Mouse (Mus musculus) kidney, embryonic 16.5 days (tissue): ENCODE data around the gene Olfr457. TPM values are rescaled to one million over a fixed set of nuclear protein-coding genes. Genes with fewer than 3 reads are reported as not detected.

Experiments
- ATAC-seq: fragments of 200-750 bp; cut with Nextera tagmentation; 2 replicates; pipeline ENCODE4 v1.8.0; 2017; ENCODE audit warnings: moderate TSS enrichment; ENCODE audit not compliant: low FRiP score, low TSS enrichment
- H3K27ac ChIP-seq: fragments of 300-500 bp; sonication (generic); 2 replicates; pipeline ENCODE4 v1.5.1; 2014; ENCODE audit warnings: low read length
- H3K27me3 ChIP-seq: fragments of 300-500 bp; sonication (generic); 2 replicates; pipeline ENCODE4 v1.6.1; 2014; ENCODE audit warnings: low read length, control low read depth, mixed read lengths; ENCODE audit not compliant: insufficient read depth
- H3K36me3 ChIP-seq: fragments of 300-500 bp; sonication (generic); 2 replicates; pipeline ENCODE4 v1.6.1; 2014; ENCODE audit warnings: low read length, control low read depth, mixed read lengths; ENCODE audit not compliant: insufficient read depth
- H3K4me1 ChIP-seq: fragments of 300-500 bp; sonication (generic); 2 replicates; pipeline ENCODE4 v1.6.1; 2014; ENCODE audit warnings: low read length, control low read depth, mixed read lengths; ENCODE audit not compliant: insufficient read depth
- H3K4me2 ChIP-seq: fragments of 300-500 bp; sonication (generic); replicated peaks from 2 replicates; pipeline ENCODE4 v1.6.1; 2014; ENCODE audit warnings: low read depth, low read length
- H3K4me3 ChIP-seq: fragments of 300-500 bp; sonication (generic); 2 replicates; pipeline ENCODE4 v1.5.1; 2014; ENCODE audit warnings: mild to moderate bottlenecking, low read length
- H3K9ac ChIP-seq: fragments of 300-500 bp; sonication (generic); replicated peaks from 2 replicates; pipeline ENCODE4 v1.6.1; 2014; ENCODE audit warnings: low read length
- H3K9me3 ChIP-seq: fragments of 300-500 bp; sonication (generic); 2 replicates; pipeline ENCODE4 v1.6.1; 2016; ENCODE audit warnings: low read length, control low read depth
- WGBS: fragments of 180-500 bp; shearing (Covaris S2); extraction: QIAGEN DNeasy Blood & Tissue Kit; methylation state at CpG from one replicate; pipeline ENCODE4 v1.1.7; 2014; 5-methylcytosine and 5-hydroxymethylcytosine counted together
- polyA plus RNA-seq: library from polyadenylated mRNA; unstranded; fragments of >200 nt; fragmentation: Nextera tagmentation; extraction: Ambion mirVana; gene quantifications from 2 replicates; pipeline ENCODE4 v1.2.1, GENCODE M21; 2015

Gene Olfr457
- polyA plus RNA-seq, 1 experiment from 2014 or later: not detected

- 83% methylated on average over 2 of the region's 2 CpGs for WGBS
- H3K4me3 ChIP-seq: no peak overlapping the region
- no peaks in the 10 kb centered on the region for H3K4me1 ChIP-seq
- ATAC-seq: no peak
- no peak overlapping the region for H3K9ac ChIP-seq
- H3K9me3 ChIP-seq: no peaks in the 10 kb centered on the region
- H3K27me3 ChIP-seq: no peaks in the 10 kb centered on the region
- H3K36me3 ChIP-seq: no peaks in the 10 kb centered on the region
- no peak overlapping the region for H3K4me2 ChIP-seq
- no peak overlapping the region for H3K27ac ChIP-seq
These were observed 28.8 kb downstream of the Olfr457 start for GRCm38 (mm10) chr6:42447381-42447780.

- Histone ChIP-seq H3K9ac (no peak overlapping the region), H3K4me1 (no peaks in the 10 kb centered on the region), H3K4me2 (no peak overlapping the region), H3K9me3 (no peaks in the 10 kb centered on the region), H3K27me3 (no peaks in the 10 kb centered on the region), H3K27ac (no peak overlapping the region), H3K36me3 (no peaks in the 10 kb centered on the region), H3K4me3 (no peak overlapping the region)
- ATAC-seq: no peak
- 78% methylated on average over 2 of the region's 2 CpGs for WGBS
These were observed 31.6 kb downstream of the Olfr457 start for GRCm38 (mm10) chr6:42444491-42444890.

- Histone ChIP-seq H3K4me1 (no peaks in the 10 kb centered on the region), H3K27ac (no peak overlapping the region), H3K9me3 (no peaks in the 10 kb centered on the region), H3K36me3 (no peaks in the 10 kb centered on the region), H3K9ac (no peak overlapping the region), H3K4me3 (no peak overlapping the region), H3K4me2 (no peak overlapping the region), H3K27me3 (no peaks in the 10 kb centered on the region)
- no peak for ATAC-seq
- WGBS: 59% methylated on average over 2 of the region's 2 CpGs
These were observed 34.7 kb downstream of the Olfr457 start for GRCm38 (mm10) chr6:42441395-42441794.

- Histone ChIP-seq H3K36me3 (no peaks in the 10 kb centered on the region), H3K4me2 (no peak overlapping the region), H3K9ac (no peak overlapping the region), H3K4me3 (no peak overlapping the region), H3K4me1 (no peaks in the 10 kb centered on the region), H3K9me3 (no peaks in the 10 kb centered on the region), H3K27me3 (no peaks in the 10 kb centered on the region), H3K27ac (no peak overlapping the region)
- no peak for ATAC-seq
- 66% methylated on average over 2 of the region's 2 CpGs for WGBS
These were observed 40.6 kb downstream of the Olfr457 start for GRCm38 (mm10) chr6:42435490-42435889.

- 0 out of 2 replicates have a peak, but pooled peaks have one; percentile 35 for ATAC-seq
- Histone ChIP-seq H3K9me3 (no peaks in the 10 kb centered on the region), H3K27ac (no peak within 1 kb of the TSS), H3K4me2 (no peak within 1 kb of the TSS), H3K9ac (no peak within 1 kb of the TSS), H3K4me3 (no peak within 1 kb of the TSS), H3K27me3 (no peaks in the 10 kb centered on the region), H3K4me1 (no peaks in the 10 kb centered on the region), H3K36me3 (no peaks in the 10 kb centered on the region)
- WGBS: 52% methylated on average over 6 of the region's 6 CpGs
These were observed 41.7 kb downstream of the Olfr457 start, which contains the start of gene Tas2r126 for GRCm38 (mm10) chr6:42434446-42434845. Tas2r126 (plus strand) TSS chr6:42434535.

- Histone ChIP-seq H3K36me3 (no peaks in the 10 kb centered on the region), H3K4me3 (no peak overlapping the region), H3K9me3 (no peaks in the 10 kb centered on the region), H3K4me1 (no peaks in the 10 kb centered on the region), H3K27ac (no peak overlapping the region), H3K4me2 (no peak overlapping the region), H3K9ac (no peak overlapping the region), H3K27me3 (no peaks in the 10 kb centered on the region)
- ATAC-seq: no peak
- WGBS: 69% methylated on average over 2 of the region's 2 CpGs
These were observed 42.6 kb downstream of the Olfr457 start for GRCm38 (mm10) chr6:42433554-42433953.

- Histone ChIP-seq H3K4me3 (no peak overlapping the region), H3K4me2 (no peak overlapping the region), H3K9ac (no peak overlapping the region), H3K36me3 (no peaks in the 10 kb centered on the region), H3K4me1 (no peaks in the 10 kb centered on the region), H3K27ac (no peak overlapping the region), H3K27me3 (no peaks in the 10 kb centered on the region), H3K9me3 (no peaks in the 10 kb centered on the region)
- no peak for ATAC-seq
- 78% methylated on average over 4 of the region's 4 CpGs for WGBS
These were observed 49.8 kb downstream of the Olfr457 start for GRCm38 (mm10) chr6:42426337-42426736.

- no peak for ATAC-seq
- Histone ChIP-seq H3K4me1 (no peaks in the 10 kb centered on the region), H3K9ac (no peak overlapping the region), H3K27ac (no peak overlapping the region), H3K27me3 (no peaks in the 10 kb centered on the region), H3K9me3 (no peaks in the 10 kb centered on the region), H3K4me3 (no peak overlapping the region), H3K36me3 (no peaks in the 10 kb centered on the region), H3K4me2 (no peak overlapping the region)
- WGBS: 91% methylated on average over 3 of the region's 3 CpGs
These were observed 51.7 kb downstream of the Olfr457 start for GRCm38 (mm10) chr6:42424472-42424871.

GRCm38 (mm10) chr6:42421439-42421838, 54.7 kb downstream of the Olfr457 start:
- Histone ChIP-seq H3K27me3 (no peaks in the 10 kb centered on the region), H3K4me1 (no peaks in the 10 kb centered on the region), H3K27ac (no peak overlapping the region), H3K36me3 (no peaks in the 10 kb centered on the region), H3K9me3 (no peaks in the 10 kb centered on the region), H3K4me2 (no peak overlapping the region), H3K4me3 (no peak overlapping the region), H3K9ac (no peak overlapping the region)
- no peak for ATAC-seq
- WGBS: 75% methylated on average over 2 of the region's 2 CpGs

GRCm38 (mm10) chr6:42419443-42419842, 56.7 kb downstream of the Olfr457 start:
- H3K9me3 ChIP-seq: no peaks in the 10 kb centered on the region
- H3K4me3 ChIP-seq: no peak overlapping the region
- no peaks in the 10 kb centered on the region for H3K27me3 ChIP-seq
- no peak overlapping the region for H3K4me2 ChIP-seq
- no peaks in the 10 kb centered on the region for H3K36me3 ChIP-seq
- no peaks in the 10 kb centered on the region for H3K4me1 ChIP-seq
- no peak overlapping the region for H3K9ac ChIP-seq
- 90% methylated on average over 2 of the region's 2 CpGs for WGBS
- H3K27ac ChIP-seq: no peak overlapping the region
- ATAC-seq: no peak
